8 mouse cellular contexts compared by ENCODE assay signal in the genomic region with DNA sequence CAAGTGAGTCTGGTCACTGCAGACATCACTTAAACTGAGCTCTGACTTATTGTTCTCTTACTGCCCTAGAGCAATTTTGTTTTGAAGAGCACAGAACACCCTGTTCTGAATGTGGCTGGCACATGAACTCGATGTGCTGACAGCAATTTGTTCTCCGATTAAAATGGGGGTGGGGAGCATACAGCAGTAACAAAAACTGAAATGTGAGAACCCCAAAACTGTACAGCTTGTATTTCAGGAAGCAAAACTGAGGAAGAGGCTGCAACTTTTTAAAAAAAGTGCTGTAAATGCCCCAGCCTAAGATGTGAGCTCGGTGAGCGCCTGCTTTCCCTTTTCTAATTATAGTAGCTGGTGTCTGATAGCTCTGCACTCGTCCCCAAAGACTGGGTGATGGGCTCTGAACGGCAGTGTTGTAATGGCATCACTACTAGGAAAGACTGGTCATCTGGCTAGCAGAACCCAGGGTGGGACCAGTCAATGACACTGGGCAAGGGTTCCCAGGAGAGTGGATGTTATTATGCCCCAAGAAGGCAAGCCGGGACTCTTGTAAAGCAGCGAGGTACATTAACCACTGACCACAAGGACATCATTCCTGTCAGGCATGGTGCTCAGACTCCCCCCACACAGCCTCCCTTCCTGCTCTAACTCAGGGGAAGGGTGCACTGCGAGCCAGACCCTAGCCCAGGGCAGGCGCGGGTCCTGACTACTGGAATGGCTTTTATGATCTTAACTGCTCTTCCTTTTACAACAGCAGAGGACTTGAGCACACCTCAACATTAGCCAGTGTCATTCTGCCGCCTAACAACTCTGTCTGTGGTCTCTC. TPM values are rescaled to one million over a fixed set of nuclear protein-coding genes. Genes with fewer than 3 reads are reported as not detected.
DNase-seq lines count a peak whose midpoint lies in the region; ATAC-seq and TF ChIP-seq lines count a peak whose summit lies in the region.

No protein-coding gene starts in this region.

- WGBS in heart, embryonic 15.5 days = 40% methylated on average over 12 of the region's 12 CpGs
- WGBS in lung, postnatal 0 days = 33% methylated on average over 12 of the region's 12 CpGs
- WGBS in midbrain, embryonic 11.5 days = 85% methylated on average over 12 of the region's 12 CpGs
- WGBS in forebrain, embryonic 11.5 days = 83% methylated on average over 12 of the region's 12 CpGs

- peak; percentile 100 for TF ChIP-seq EP300 in lung, postnatal 0 days (IDR thresholded peaks at IDR 0.05)

- H3K27ac ChIP-seq in heart, embryonic 15.5 days = peak overlapping the region; percentile 88
- H3K27ac ChIP-seq in lung, postnatal 0 days (ENCODE audit: low read length) = peak overlapping the region; percentile 97
- no peak overlapping the region for H3K27ac ChIP-seq in midbrain, embryonic 11.5 days (ENCODE audit: low read depth, low read length)
- H3K27ac ChIP-seq in forebrain, embryonic 11.5 days (ENCODE audit: low read depth, low read length) = no peak overlapping the region

- peak; percentile 89 for DNase-seq in gastrocnemius, adult 18-20 months (ENCODE audit: low spot score)
- no peak for DNase-seq in gastrocnemius, postnatal 10 days
- peak; percentile 95 for DNase-seq in adipocyte (ENCODE audit: low spot score)
- DNase-seq in lung, postnatal 0 days (ENCODE audit: low spot score) = peak; percentile 93
- no peak for DNase-seq in yolk sac, embryonic 10.5 days (ENCODE audit: low spot score)
- DNase-seq in midbrain, embryonic 11.5 days (ENCODE audit: low spot score, missing footprints) = no peak
- DNase-seq in forebrain, embryonic 11.5 days (ENCODE audit: low spot score) = no peak

- H3K9me3 ChIP-seq in heart, embryonic 15.5 days (replicated peaks) = no peaks in the 10 kb centered on the region
- no peaks in the 10 kb centered on the region for H3K9me3 ChIP-seq in lung, postnatal 0 days (ENCODE audit: low read length)
- H3K9me3 ChIP-seq in midbrain, embryonic 11.5 days (ENCODE audit: control insufficient read depth, low read length) = no peaks in the 10 kb centered on the region
- no peaks in the 10 kb centered on the region for H3K9me3 ChIP-seq in forebrain, embryonic 11.5 days (ENCODE audit: control insufficient read depth, low read length)

- no peak for TF ChIP-seq CTCF in lung, postnatal 0 days (IDR thresholded peaks at IDR 0.05)

- H3K4me2 ChIP-seq in heart, embryonic 15.5 days = peak overlapping the region; percentile 49
- no peak overlapping the region; the same call in 1 of the 2 replicates for H3K4me2 ChIP-seq in lung, postnatal 0 days (replicated peaks; ENCODE audit: low read depth, low read length)
- H3K4me2 ChIP-seq in midbrain, embryonic 11.5 days = no peak overlapping the region
- no peak overlapping the region for H3K4me2 ChIP-seq in forebrain, embryonic 11.5 days (ENCODE audit: low read depth, low read length, severe bottlenecking)

- peak overlapping the region; percentile 8; the same call in 1 of the 2 replicates for H3K4me3 ChIP-seq in heart, embryonic 15.5 days
- no peak overlapping the region for H3K4me3 ChIP-seq in lung, postnatal 0 days (ENCODE audit: low read depth, low read length)
- no peak overlapping the region for H3K4me3 ChIP-seq in midbrain, embryonic 11.5 days (ENCODE audit: low read depth, low read length)
- H3K4me3 ChIP-seq in forebrain, embryonic 11.5 days (ENCODE audit: low read depth, low read length) = no peak overlapping the region

- H3K27me3 ChIP-seq in heart, embryonic 15.5 days = no peaks in the 10 kb centered on the region
- H3K27me3 ChIP-seq in lung, postnatal 0 days (replicated peaks; ENCODE audit: insufficient read depth, low read length) = no peaks in the 10 kb centered on the region
- H3K27me3 ChIP-seq in midbrain, embryonic 11.5 days (ENCODE audit: control insufficient read depth, insufficient read depth, low read length) = no peaks in the 10 kb centered on the region
- H3K27me3 ChIP-seq in forebrain, embryonic 11.5 days (ENCODE audit: control insufficient read depth, insufficient read depth, low read length) = no peaks in the 10 kb centered on the region

- no peaks in the 10 kb centered on the region for H3K36me3 ChIP-seq in heart, embryonic 15.5 days
- no peaks in the 10 kb centered on the region for H3K36me3 ChIP-seq in lung, postnatal 0 days (ENCODE audit: insufficient read depth, low read length)
- H3K36me3 ChIP-seq in midbrain, embryonic 11.5 days (ENCODE audit: control insufficient read depth, insufficient read depth, low read length) = no peaks in the 10 kb centered on the region
- no peaks in the 10 kb centered on the region for H3K36me3 ChIP-seq in forebrain, embryonic 11.5 days (ENCODE audit: control insufficient read depth, insufficient read depth, low read length)

- no peak overlapping the region for H3K9ac ChIP-seq in heart, embryonic 15.5 days
- no peak overlapping the region for H3K9ac ChIP-seq in lung, postnatal 0 days (replicated peaks; ENCODE audit: low read depth)
- H3K9ac ChIP-seq in midbrain, embryonic 11.5 days (ENCODE audit: low read length) = no peak overlapping the region
- H3K9ac ChIP-seq in forebrain, embryonic 11.5 days (ENCODE audit: low read length) = no peak overlapping the region

- H3K4me1 ChIP-seq in heart, embryonic 15.5 days (replicated peaks) = peaks cover 23% of the 10 kb centered on the region
- peaks cover 14% of the 10 kb centered on the region for H3K4me1 ChIP-seq in lung, postnatal 0 days (ENCODE audit: insufficient read depth, low read depth, low read length)
- no peaks in the 10 kb centered on the region for H3K4me1 ChIP-seq in midbrain, embryonic 11.5 days (ENCODE audit: control insufficient read depth, insufficient read depth, low read length)
- H3K4me1 ChIP-seq in forebrain, embryonic 11.5 days (replicated peaks; ENCODE audit: control insufficient read depth, insufficient read depth, low read length) = no peaks in the 10 kb centered on the region

- ATAC-seq in heart, embryonic 15.5 days (replicated peaks; ENCODE audit: insufficient number of reproducible peaks, insufficient read depth, low FRiP score, low read depth) = peak; percentile 71
- ATAC-seq in lung, postnatal 0 days = peak; percentile 66
- ATAC-seq in midbrain, embryonic 11.5 days (ENCODE audit: low FRiP score) = no peak
- ATAC-seq in forebrain, embryonic 11.5 days (replicated peaks; ENCODE audit: low FRiP score) = no peak

RNA-seq across cellular contexts. Expression of a gene that starts 55.4 kb away (rescaled TPM):
- total RNA-seq in gastrocnemius, adult 18-20 months (2021) = not detected
- total RNA-seq in gastrocnemius, postnatal 10 days (2021) = under 1 TPM; 0.40 to 0.50 TPM
- polyA plus RNA-seq in heart, embryonic 15.5 days (2015; fragmentation: Nextera tagmentation; extraction: Ambion mirVana) = 2.6 and 4.3 TPM in 2 replicates
- polyA plus RNA-seq in lung, postnatal 0 days (2015; fragmentation: Nextera tagmentation; extraction: Ambion mirVana) = 18.1 and 22.7 TPM in 2 replicates
- polyA plus RNA-seq in midbrain, embryonic 11.5 days (2014; fragmentation: Nextera tagmentation; extraction: Ambion mirVana) = 4.6 and 4.9 TPM in 2 replicates
- polyA plus RNA-seq in forebrain, embryonic 11.5 days (2014; fragmentation: Nextera tagmentation; extraction: Ambion mirVana) = 2.6 and 4.2 TPM in 2 replicates

Comparison
In these comparisons a context has a peak if more than half of its experiments do, and no peak if none do; other contexts are left out.
1. DNase-seq: peak in gastrocnemius, adult 18-20 months (single experiment), adipocyte (single experiment) and lung, postnatal 0 days (single experiment); none in gastrocnemius, postnatal 10 days (single experiment), yolk sac, embryonic 10.5 days (single experiment), midbrain, embryonic 11.5 days (single experiment) and forebrain, embryonic 11.5 days (single experiment).
2. ATAC-seq: peak in heart, embryonic 15.5 days (single experiment) and lung, postnatal 0 days (single experiment); none in midbrain, embryonic 11.5 days (single experiment) and forebrain, embryonic 11.5 days (single experiment).
3. H3K27ac ChIP-seq: peak in heart, embryonic 15.5 days (single experiment) and lung, postnatal 0 days (single experiment); none in midbrain, embryonic 11.5 days (single experiment) and forebrain, embryonic 11.5 days (single experiment).